Mouse (Mus musculus) megakaryocyte progenitor cell, adult 5-6 weeks (primary cell): Measurements from ENCODE around the gene Zyx. TPM values are rescaled to one million over a fixed set of nuclear protein-coding genes. Genes with fewer than 3 reads are reported as not detected.
A peak's percentile ranks its signal among the peaks of the same experiment; 100 is the strongest.

Experiments used
- ATAC-seq: replicated peaks from 2 replicates; pipeline ENCODE4 v1.8.0; 2016; ENCODE audit warnings: mild to moderate bottlenecking, moderate TSS enrichment, inconsistent platforms; ENCODE audit not compliant: poor library complexity
- total RNA-seq, 2 experiments: library from RNA; stranded (forward) in 1 of 2; stranded (reverse) in 1 of 2; fragments of 157-497, 149-512 nt in 1 of 2; fragments of 200-1000 nt in 1 of 2; gene quantifications; 2 replicates each; pipeline versions ENCODE4 v1.2.3 to v1.2.4; 2015 to 2017

Gene Zyx
- total RNA-seq (2015) = 75.9 and 83.2 TPM in 2 replicates
- total RNA-seq (2017) = 18.1 and 22.2 TPM in 2 replicates

DNA sequence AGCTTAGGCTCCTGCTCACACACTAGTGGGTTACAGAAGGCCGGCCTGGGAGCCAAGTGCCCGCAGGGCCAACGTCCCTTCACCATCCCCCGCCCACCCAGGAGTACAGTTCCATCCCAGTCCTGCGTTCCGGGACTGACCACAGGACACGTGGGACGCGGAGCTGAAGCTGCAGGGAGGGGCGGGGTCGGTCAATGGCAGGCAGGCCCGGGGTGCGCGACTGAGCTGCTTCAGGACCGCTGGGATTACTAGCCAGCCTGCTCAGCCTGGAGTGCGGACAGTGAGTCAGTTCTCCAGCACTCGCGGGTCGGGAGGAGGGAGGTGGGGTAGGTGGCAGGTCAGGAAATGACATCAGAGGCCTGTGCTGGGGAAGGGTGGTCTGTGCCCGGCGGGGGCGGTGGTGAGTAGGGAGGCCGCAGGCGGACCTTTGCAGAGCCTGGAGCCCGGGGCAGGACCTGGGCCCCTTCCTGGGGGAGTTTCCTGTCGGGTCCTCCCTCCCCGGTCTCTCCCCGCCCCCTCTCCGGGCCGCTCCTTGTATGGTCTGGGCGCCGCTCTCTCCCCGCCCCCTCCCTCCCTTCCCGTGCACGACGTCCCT is at the start of gene Zyx:
Gene Zyx, plus strand, starts transcription at position 205 of the 595 bp plus-strand sequence.
- peak; percentile 61 for ATAC-seq

- ATAC-seq = peak; percentile 64
These were observed 39.5 kb upstream of the Zyx start for GRCm38 (mm10) chr6:42309816-42310378.

DNA sequence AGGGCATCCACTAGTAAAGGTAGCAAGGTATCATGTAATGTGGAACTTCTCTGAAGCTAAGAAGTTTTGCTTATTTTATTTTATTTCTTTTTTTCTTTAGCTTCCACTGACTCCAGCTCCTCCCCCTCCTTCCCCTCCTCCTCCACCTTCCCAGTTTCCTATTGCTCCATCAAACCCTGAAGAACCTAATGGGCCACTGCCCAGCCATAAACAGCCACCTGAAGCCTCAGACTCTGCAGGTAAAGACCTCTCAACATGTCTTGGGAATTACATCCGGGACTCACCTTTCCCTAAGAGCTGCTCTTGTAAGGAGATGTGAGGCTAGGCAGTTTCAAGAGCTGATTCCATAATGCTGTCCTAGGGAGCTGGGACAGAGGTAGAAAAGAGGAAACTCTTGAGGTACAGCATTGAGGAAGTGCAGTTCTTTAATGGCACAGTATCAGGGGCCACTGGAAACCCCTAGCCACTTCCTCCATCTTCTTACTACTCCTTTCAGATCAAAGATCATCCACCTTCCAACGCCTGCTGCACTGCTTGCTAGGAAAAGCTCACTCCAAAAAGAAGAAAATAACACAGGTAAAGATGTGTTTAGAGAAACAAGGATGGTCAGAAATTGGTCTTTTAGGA is 38.9 kb upstream of the Zyx start:
- peak; percentile 91 for ATAC-seq

DNA sequence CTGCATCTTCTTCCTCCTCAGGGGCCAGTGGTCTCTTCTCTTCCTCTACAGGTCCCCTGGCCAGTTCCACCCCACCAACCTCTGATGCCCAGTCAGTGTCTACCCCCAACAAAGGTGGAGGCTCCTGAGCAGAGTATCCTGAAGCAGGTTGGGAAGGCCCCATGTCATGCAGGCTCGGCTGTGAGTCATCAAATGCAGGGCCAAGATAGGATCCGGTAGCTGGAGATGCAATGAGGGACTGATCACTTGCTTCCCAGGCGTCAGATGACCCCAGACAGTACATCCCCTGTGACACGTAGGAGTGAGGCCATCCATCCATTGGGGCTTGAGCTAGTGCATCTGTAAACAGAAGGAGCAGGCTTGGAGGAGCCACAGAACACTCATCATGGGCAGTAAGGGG is 31.1 kb upstream of the Zyx start:
- no peak for ATAC-seq

GRCm38 (mm10) chr6:42323371-42324066 is 25.9 kb upstream of the Zyx start:
- ATAC-seq = no peak

DNA sequence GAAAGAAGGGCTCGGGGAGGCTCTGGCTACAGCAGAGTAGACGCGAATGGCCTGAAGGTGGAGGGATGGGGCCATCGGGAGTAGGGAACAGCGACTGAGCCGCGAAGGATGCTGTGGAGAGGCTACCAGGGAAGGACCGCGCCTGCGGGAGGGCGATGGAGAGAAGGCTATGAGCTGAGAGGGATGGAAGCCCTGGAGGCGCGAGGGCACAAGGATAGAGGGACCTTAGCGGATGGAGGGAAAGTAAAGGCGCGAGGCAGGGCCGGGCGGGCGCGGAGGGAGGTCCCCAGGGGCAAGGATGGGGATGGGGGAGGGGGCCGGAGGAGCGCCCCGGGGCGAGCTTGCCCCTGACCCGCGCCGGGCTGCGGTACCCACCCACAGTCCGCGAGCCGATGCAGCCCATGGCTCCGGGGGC is 25.4 kb upstream of the Zyx start:
- no peak; the same call in 1 of the 2 replicates for ATAC-seq

DNA sequence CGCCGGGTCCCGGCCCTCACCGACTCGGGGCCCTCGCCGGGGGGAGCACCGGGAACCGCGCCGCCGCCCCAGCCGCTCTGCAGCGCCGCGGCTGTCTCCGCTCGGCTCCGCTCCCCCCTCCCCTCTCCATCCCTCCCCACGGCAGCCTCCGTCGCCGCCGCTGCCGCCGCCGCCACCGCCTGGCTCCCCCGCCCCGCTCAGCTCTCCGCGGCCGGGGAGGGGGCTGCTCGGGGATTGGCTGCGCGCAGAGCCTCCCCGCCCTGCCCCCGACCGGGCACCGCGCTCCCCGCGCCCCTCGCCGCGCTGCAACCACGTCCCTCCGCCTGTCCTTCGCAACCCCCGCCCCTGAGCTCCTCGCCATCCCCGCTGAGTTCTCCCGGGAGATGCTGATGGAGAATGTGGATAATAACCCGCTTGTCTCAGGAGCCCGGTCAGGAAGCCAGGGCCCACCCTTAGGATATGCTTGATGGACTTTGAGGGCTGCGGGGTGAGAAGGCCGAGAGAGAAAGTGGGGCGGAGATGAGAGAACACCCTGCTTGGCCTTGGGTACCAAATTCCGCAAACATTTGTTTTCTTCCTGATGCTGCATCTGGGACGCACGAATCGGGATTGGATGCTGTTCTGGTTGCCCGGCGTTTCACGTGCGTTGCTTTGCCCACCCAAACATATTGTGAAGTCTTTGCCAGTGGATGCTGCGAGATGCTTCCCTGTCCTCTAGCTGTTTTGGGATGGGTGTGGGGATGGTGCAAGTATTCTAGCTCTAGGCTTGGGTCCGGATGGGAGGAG is 24.8 kb upstream of the Zyx start, which contains the start of gene Fam131b:
Gene Fam131b, minus strand, starts transcription at position 162 of the 786 bp plus-strand sequence.
- peak; percentile 2; the same call in 1 of the 2 replicates for ATAC-seq

DNA sequence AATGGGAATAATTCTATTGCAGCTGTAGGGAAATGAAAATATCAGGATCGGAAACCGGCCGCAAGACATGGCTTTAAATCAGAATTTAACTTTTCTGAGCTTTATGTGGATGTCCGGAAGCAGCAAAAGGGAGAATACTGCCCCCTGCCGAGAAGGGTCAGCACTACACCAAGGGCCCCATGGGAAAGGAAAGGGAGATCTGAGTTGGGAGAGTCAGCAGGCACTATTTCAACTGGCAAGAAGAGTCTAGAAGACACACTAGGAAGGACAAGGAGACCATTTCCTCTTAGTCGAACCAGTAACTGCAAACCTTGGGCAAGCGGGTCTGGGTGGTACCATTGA is 24.2 kb upstream of the Zyx start:
- peak; percentile 77 for ATAC-seq

GRCm38 (mm10) chr6:42326509-42326908 is 22.9 kb upstream of the Zyx start:
- ATAC-seq = peak; percentile 51

- peak; percentile 43 for ATAC-seq
These were observed 20.7 kb upstream of the Zyx start for GRCm38 (mm10) chr6:42328757-42329156.

DNA sequence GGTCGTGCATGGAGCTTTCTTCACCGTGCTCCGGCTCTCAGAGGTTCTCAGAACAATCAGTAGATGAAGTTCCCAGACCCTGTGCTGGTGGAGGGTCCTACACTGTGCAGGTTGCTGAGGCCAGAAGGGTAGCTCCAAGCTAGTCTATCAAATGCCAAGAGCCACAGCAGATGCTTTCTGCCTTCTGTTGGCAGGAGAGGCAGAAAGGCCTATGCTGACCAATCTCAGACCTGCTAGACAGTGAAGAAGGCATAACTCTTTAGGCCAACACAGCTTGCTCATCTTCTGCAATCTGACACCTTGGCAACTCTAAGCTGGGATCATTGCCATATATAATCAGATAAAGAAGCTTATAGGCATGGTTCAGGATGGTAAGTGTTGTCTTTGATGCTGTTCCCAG is 19.2 kb upstream of the Zyx start:
- ATAC-seq = no peak

DNA sequence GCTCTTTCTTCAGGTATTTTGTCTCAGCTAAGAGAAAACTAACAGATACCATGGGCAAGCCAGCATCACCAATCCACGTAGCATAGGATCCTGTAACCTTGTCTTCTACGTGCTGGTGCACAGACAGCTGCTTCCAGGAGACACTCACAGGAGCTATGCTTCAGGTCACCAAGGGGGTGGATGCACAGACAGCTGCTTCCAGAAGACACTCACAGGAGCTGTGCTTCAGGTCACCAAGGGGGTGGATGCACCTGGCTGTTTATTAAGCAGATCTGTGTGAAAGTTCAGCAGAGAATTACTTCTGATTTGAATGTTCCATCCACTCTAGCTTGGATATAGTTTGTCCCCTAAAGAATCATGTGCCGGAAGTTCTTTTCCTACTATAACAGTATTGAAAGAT is 18.5 kb upstream of the Zyx start:
- no peak for ATAC-seq

DNA sequence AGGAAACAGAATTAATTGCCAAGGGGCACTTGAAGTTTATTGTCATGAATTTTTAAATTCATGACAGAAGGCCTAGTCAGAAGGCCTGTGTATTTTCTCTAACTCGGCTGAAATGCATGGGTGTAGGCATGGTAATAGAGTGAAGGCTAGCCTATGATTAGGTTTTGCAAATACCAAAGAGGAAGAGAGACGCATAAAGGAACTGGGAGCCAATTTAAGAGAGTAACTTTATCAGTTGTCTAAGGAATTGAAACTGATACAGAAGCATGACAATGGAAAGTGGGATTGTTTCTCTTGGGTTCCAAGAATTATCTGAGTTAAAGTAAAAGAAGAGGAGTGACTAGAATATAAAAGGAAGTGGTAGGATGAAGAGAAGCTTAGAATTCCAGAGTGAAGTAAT is 10.2 kb upstream of the Zyx start:
- ATAC-seq = no peak; the same call in 1 of the 2 replicates

GRCm38 (mm10) chr6:42339981-42340380 is 9.4 kb upstream of the Zyx start:
- ATAC-seq = no peak

GRCm38 (mm10) chr6:42342171-42342570 is 7.3 kb upstream of the Zyx start:
- no peak for ATAC-seq

GRCm38 (mm10) chr6:42343361-42344120 is 5.9 kb upstream of the Zyx start:
- peak; percentile 68 for ATAC-seq

- ATAC-seq = peak; percentile 47
These were observed 5.2 kb upstream of the Zyx start for GRCm38 (mm10) chr6:42344255-42344654.

DNA sequence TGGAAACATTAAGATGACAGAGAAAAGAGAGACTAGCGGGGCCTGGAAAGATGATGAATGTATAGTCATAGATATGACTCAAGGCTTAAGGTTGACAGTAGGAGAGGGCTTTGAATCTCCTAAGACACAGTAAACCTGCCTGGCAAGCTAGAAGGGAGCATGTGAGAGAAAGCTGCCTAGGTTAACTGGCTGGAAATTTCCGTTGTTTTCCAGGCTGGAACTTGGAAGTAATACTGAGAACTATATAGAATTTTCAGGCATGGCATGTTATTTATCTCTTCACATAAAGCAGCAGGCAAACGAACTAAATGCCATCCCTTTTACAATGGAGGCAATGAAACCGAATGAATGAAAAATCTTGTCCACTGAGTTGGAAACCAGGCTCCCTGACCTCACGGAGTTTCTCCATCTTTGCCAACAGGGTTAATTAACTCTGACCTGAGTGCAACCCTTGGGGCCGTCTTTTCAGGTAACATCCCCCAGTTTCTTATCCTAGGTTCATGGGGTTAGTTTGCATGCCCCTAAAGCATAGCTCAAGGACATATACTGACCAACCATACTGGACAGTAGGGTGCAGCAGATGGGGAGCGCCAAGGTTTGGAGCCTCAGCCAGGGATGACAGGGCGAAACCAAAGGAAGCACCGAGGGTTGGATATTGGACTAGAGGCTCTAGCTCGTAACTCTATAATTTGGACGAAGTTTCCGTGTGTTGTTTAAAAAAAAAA is 987 bp upstream of the Zyx start:
- no peak for ATAC-seq

- ATAC-seq = peak; percentile 37
These were observed 414 bp upstream of the Zyx start for GRCm38 (mm10) chr6:42349006-42349425.
